Mouse (Mus musculus): ENCODE results near the gene Shisal2a.

- TF ChIP-seq POLR2A (IDR thresholded peaks at IDR 0.05; ENCODE audit: insufficient read depth, low read length) (no peak), CTCF (IDR thresholded peaks at IDR 0.05; ENCODE audit: low read depth, low read length) (no peak), EP300 (IDR thresholded peaks at IDR 0.05; ENCODE audit: insufficient read depth, low read depth, low read length) (no peak)
Measured at GRCm38 (mm10) chr4:108349836-108350547, 33.2 kb downstream of the Shisal2a start.

Data from ES-Bruce4 (cell line).